Mouse (Mus musculus): ENCODE results near the gene Bicc1.

GRCm38 (mm10) chr10:71086571-71087358 is 72.7 kb downstream of the Bicc1 start:
- TF ChIP-seq GATA1 (IDR thresholded peaks at IDR 0.05; ENCODE audit: borderline replicate concordance, low read length) (no peak), FLI1 (IDR thresholded peaks at IDR 0.05; ENCODE audit: low read length) (no peak)
